Mouse (Mus musculus) yolk sac, embryonic 10.5 days (tissue): ENCODE results near the gene Wdr66.

Experiments
- DNase-seq: peaks from one replicate; pipeline ENCODE4 v3.0.0-alpha.2; 2017; ENCODE audit warnings: low spot score

Wdr66 gene

GRCm38 (mm10) chr5:123270917-123271316 lies 19.0 kb downstream of the Wdr66 start:
- DNase-seq, result no peak

- DNase-seq, result no peak
Measured at GRCm38 (mm10) chr5:123272927-123273326, 21.0 kb downstream of the Wdr66 start.

- DNase-seq, result no peak
Measured at GRCm38 (mm10) chr5:123276636-123277341, 24.9 kb downstream of the Wdr66 start.

- DNase-seq, result no peak
Measured at GRCm38 (mm10) chr5:123277342-123277701, 25.4 kb downstream of the Wdr66 start.

- no peak for DNase-seq
Measured at GRCm38 (mm10) chr5:123277704-123278103, 25.8 kb downstream of the Wdr66 start.

GRCm38 (mm10) chr5:123279248-123279647 lies 27.3 kb downstream of the Wdr66 start:
- no peak for DNase-seq

- DNase-seq, result no peak
Measured at GRCm38 (mm10) chr5:123281336-123282136, 29.6 kb downstream of the Wdr66 start.

- DNase-seq, result no peak
Measured at GRCm38 (mm10) chr5:123285174-123285573, 33.3 kb downstream of the Wdr66 start.

GRCm38 (mm10) chr5:123288079-123288478 lies 36.2 kb downstream of the Wdr66 start:
- DNase-seq, result no peak

- DNase-seq, result no peak
Measured at GRCm38 (mm10) chr5:123294653-123295052, 42.8 kb downstream of the Wdr66 start.

- no peak for DNase-seq
Measured at GRCm38 (mm10) chr5:123296224-123296806, 44.4 kb downstream of the Wdr66 start.

- DNase-seq, result no peak
Measured at GRCm38 (mm10) chr5:123296972-123297754, 45.3 kb downstream of the Wdr66 start.

GRCm38 (mm10) chr5:123297830-123298229 lies 45.9 kb downstream of the Wdr66 start:
- DNase-seq, result no peak

GRCm38 (mm10) chr5:123298526-123298925 lies 46.6 kb downstream of the Wdr66 start:
- no peak for DNase-seq

GRCm38 (mm10) chr5:123300496-123301034 lies 48.7 kb downstream of the Wdr66 start:
- DNase-seq, result no peak

- no peak for DNase-seq
Measured at GRCm38 (mm10) chr5:123301780-123302521, 50.0 kb downstream of the Wdr66 start.

- no peak for DNase-seq
Measured at GRCm38 (mm10) chr5:123307630-123308282, 55.9 kb downstream of the Wdr66 start.

- DNase-seq, result no peak
Measured at GRCm38 (mm10) chr5:123309816-123310215, 57.9 kb downstream of the Wdr66 start.

- no peak for DNase-seq
Measured at GRCm38 (mm10) chr5:123310221-123310620, 58.3 kb downstream of the Wdr66 start.

- no peak for DNase-seq
Measured at GRCm38 (mm10) chr5:123313058-123313630, 61.2 kb downstream of the Wdr66 start.
